Mouse (Mus musculus): ENCODE measurements around the gene Tas2r134.

GRCm38 (mm10) chr2:51657684-51658083 lies 30.4 kb downstream of the Tas2r134 start:
- TF ChIP-seq EP300 (IDR thresholded peaks at IDR 0.05) (no peak), CTCF (IDR thresholded peaks at IDR 0.05) (no peak)
